Mouse (Mus musculus) stomach, embryonic 16.5 days (tissue): ENCODE results near the gene Rtn1. TPM values are rescaled to one million over a fixed set of nuclear protein-coding genes. Genes with fewer than 3 reads are reported as not detected.

Experiments
- ATAC-seq: fragments of 200-750 bp; cut with Nextera tagmentation; 2 replicates; pipeline ENCODE4 v1.8.0; 2017; ENCODE audit warnings: moderate number of reproducible peaks, moderate TSS enrichment; ENCODE audit not compliant: insufficient read depth, low FRiP score
- H3K27ac ChIP-seq: fragments of 300-500 bp; sonication (generic); 2 replicates; pipeline ENCODE4 v1.5.1; 2014; ENCODE audit warnings: low read length
- H3K27me3 ChIP-seq: fragments of 300-500 bp; sonication (generic); 2 replicates; pipeline ENCODE4 v1.6.1; 2014; ENCODE audit warnings: low read length, control low read depth, mixed read lengths; ENCODE audit not compliant: control insufficient read depth, insufficient read depth
- H3K36me3 ChIP-seq: fragments of 300-500 bp; sonication (generic); 2 replicates; pipeline ENCODE4 v1.6.1; 2014; ENCODE audit warnings: low read length; ENCODE audit not compliant: control insufficient read depth, insufficient read depth
- H3K4me1 ChIP-seq: fragments of 300-500 bp; sonication (generic); 2 replicates; pipeline ENCODE4 v1.6.1; 2014; ENCODE audit warnings: low read length, control low read depth, mixed read lengths; ENCODE audit not compliant: control insufficient read depth, insufficient read depth
- H3K4me2 ChIP-seq: fragments of 300-500 bp; sonication (generic); 2 replicates; pipeline ENCODE4 v1.6.1; 2014; ENCODE audit warnings: low read depth, low read length, mixed read lengths
- H3K4me3 ChIP-seq: fragments of 300-500 bp; sonication (generic); replicated peaks from 2 replicates; pipeline ENCODE4 v1.5.1; 2014; ENCODE audit warnings: mild to moderate bottlenecking, low read length
- H3K9ac ChIP-seq: fragments of 300-500 bp; sonication (generic); 2 replicates; pipeline ENCODE4 v1.6.1; 2014; ENCODE audit warnings: low read length
- H3K9me3 ChIP-seq: fragments of 300-500 bp; sonication (generic); replicated peaks from 2 replicates; pipeline ENCODE4 v1.6.1; 2016; ENCODE audit warnings: low read length, control low read depth; ENCODE audit not compliant: control insufficient read depth
- WGBS: fragments of 180-500 bp; shearing (Covaris S2); extraction: QIAGEN DNeasy Blood & Tissue Kit; methylation state at CpG from one replicate; pipeline ENCODE4 v1.1.7; 2014; 5-methylcytosine and 5-hydroxymethylcytosine counted together
- polyA plus RNA-seq: library from polyadenylated mRNA; unstranded; fragments of >200 nt; fragmentation: Nextera tagmentation; extraction: Ambion mirVana; gene quantifications from 2 replicates; pipeline ENCODE4 v1.2.1, GENCODE M21; 2015

The Rtn1 gene
- polyA plus RNA-seq, 1 experiment from 2014 or later = 59.8 TPM

DNA sequence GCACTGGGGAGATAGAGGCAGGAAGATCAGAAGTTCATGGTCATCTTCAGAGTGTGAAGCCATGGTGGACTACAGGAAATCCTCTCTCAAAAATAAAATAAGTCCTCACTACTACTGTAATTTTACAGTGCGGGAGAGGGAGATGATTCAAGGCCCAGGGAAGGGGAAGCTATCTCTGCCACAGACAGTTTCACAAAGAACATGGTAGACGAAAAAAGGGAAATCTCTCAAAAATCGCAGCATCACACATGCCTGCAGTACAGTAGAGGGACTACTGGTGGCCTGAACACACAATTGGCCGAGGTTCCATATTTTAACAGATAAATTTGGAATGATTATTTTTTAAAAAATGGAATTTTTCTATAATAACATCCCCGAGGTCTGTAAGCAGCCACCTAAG lies 20.0 kb downstream of the Rtn1 start:
- Histone ChIP-seq H3K27ac (no peak overlapping the region), H3K9me3 (no peaks in the 10 kb centered on the region), H3K4me2 (no peak overlapping the region), H3K4me3 (no peak overlapping the region), H3K9ac (no peak overlapping the region), H3K36me3 (no peaks in the 10 kb centered on the region), H3K27me3 (no peaks in the 10 kb centered on the region), H3K4me1 (no peaks in the 10 kb centered on the region)
- no peak for ATAC-seq
- WGBS = 83% methylated on average over 5 of the region's 5 CpGs

DNA sequence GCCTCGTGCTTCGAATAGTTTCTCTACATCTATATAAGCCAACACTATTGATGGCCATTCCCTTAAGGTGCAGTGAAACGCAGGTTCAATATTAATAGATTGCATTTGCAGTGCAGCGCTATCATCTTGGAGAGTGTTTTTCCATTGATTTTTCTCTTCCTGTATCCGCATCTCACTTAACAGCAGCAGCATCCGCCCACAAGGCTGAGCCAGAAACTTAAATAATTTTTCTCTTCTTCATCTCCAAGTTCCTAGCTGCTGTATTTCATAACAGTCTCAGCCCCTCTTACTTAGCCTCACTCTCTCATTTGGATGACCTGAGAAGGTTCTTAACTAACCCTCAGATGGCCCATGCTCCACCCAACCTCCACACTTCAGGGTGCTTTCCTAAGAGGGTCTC lies 20.7 kb downstream of the Rtn1 start:
- H3K4me2 ChIP-seq = no peak overlapping the region
- ATAC-seq = no peak
- H3K27ac ChIP-seq = no peak overlapping the region
- no peaks in the 10 kb centered on the region for H3K9me3 ChIP-seq
- H3K4me3 ChIP-seq = no peak overlapping the region
- no peaks in the 10 kb centered on the region for H3K36me3 ChIP-seq
- H3K4me1 ChIP-seq = no peaks in the 10 kb centered on the region
- H3K9ac ChIP-seq = no peak overlapping the region
- no peaks in the 10 kb centered on the region for H3K27me3 ChIP-seq
- 92% methylated on average over 6 of the region's 6 CpGs for WGBS

DNA sequence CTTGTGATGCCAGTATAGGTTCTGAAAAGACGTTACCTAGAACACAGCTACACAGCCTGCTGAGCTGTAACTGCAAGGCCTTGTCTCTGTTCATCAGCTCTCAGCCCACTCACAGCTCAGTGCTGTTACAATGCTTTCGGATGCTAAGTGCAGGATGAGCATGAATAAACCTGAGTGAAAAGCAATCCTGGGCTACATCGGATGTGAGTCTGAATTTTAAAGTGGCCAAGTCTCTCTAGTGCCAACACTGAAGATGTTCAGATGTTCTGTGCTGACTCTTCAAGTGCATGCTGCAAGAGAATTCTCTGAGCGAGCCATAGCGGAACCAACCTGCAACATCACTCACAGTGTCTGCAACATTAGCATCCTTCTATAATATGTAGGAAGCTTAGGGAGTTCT lies 32.5 kb downstream of the Rtn1 start:
- H3K9ac ChIP-seq = no peak overlapping the region
- no peak for ATAC-seq
- H3K36me3 ChIP-seq = no peaks in the 10 kb centered on the region
- 89% methylated on average over 5 of the region's 5 CpGs for WGBS
- H3K27ac ChIP-seq = no peak overlapping the region
- H3K27me3 ChIP-seq = no peaks in the 10 kb centered on the region
- no peaks in the 10 kb centered on the region for H3K9me3 ChIP-seq
- H3K4me3 ChIP-seq = no peak overlapping the region
- H3K4me2 ChIP-seq = no peak overlapping the region
- H3K4me1 ChIP-seq = no peaks in the 10 kb centered on the region

DNA sequence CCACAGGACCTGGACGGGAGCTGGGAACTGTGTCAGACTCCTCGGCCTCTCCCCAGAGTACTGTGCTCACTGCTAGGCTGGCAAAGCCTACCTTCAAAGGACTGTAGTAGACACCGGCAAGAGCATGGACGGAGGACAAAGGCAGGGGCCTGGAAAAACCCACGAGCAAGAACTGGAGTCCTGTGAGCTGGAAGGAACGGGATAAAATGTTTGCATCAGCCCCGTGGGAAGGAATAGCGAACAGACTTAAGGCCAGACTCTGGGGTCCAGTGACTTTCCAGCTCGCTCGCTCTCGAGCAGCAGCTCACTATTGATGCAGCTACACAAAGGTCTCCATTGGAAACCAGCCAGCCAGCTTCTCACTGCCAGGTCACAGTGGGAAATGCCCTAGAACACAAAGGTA lies 34.0 kb downstream of the Rtn1 start:
- WGBS = 61% methylated on average over 11 of the region's 11 CpGs
- Histone ChIP-seq H3K4me3 (no peak overlapping the region), H3K27me3 (no peaks in the 10 kb centered on the region), H3K9ac (no peak overlapping the region), H3K36me3 (no peaks in the 10 kb centered on the region), H3K9me3 (no peaks in the 10 kb centered on the region), H3K4me2 (no peak overlapping the region), H3K4me1 (no peaks in the 10 kb centered on the region), H3K27ac (no peak overlapping the region)
- no peak for ATAC-seq

DNA sequence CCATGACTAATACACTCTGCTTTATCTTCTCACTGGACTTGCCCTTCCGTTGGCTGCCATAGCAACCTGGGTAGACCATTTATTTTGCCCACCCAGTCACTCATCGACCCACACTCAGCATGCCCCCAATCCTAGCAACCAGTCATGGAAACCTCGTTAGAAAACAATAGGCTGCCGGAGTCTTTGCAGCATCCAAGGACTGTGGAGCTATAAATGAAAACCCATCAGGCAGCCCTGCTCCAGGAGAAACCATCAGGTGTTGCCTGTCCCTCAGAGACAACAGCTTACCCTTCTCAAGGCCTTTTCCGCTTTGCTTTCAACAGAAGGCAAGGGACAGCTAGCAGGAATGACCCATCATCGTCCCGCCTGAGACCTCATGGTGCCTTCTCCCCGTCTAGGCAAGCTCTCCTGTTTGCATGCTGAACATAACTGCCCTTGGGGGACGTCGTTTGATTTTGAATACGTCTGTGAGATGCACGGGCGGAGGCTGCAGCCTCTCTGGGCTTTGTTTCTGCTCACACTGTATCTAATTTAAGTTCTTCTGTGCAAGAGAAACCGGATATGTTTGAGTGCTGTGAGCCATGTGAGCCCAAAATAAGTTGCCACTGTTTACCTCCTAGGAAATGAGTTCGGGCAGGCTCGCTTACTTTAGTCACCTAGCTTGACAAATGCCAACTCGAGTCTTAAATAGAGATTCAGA lies 34.8 kb downstream of the Rtn1 start:
- no peak overlapping the region for H3K27ac ChIP-seq
- H3K4me2 ChIP-seq = no peak overlapping the region

DNA sequence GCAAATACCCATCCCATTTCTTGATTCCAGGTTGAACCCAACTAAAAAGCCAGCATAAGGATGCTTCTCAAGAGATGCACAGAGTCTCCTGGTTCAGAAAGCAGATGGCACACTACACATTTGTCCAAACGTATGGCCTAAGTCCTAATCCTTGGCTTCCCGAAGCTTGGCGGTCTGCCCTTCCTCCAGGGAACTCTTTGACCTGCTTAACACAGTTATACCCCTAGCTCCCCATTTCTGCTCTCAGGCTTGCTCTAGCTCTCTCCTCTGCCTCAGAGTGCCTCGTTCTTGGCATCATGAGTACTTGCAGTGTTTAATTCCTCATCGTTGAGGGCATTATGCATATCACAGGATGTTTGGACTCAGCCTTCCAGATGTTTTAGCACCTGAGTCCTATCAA lies 38.8 kb downstream of the Rtn1 start:
- Histone ChIP-seq H3K9me3 (no peaks in the 10 kb centered on the region), H3K4me3 (no peak overlapping the region), H3K9ac (no peak overlapping the region), H3K4me1 (no peaks in the 10 kb centered on the region), H3K4me2 (no peak overlapping the region), H3K27me3 (no peaks in the 10 kb centered on the region), H3K36me3 (no peaks in the 10 kb centered on the region), H3K27ac (no peak overlapping the region)
- no peak for ATAC-seq
- WGBS = 53% methylated on average over 5 of the region's 5 CpGs

More for the DNA sequence above, 34.8 kb downstream of the Rtn1 start:
- no peaks in the 10 kb centered on the region for H3K36me3 ChIP-seq
- H3K4me3 ChIP-seq = no peak overlapping the region
- no peaks in the 10 kb centered on the region for H3K9me3 ChIP-seq
- 60% methylated on average over 17 of the region's 17 CpGs for WGBS
- no peak overlapping the region for H3K9ac ChIP-seq
- ATAC-seq = no peak
- H3K4me1 ChIP-seq = no peaks in the 10 kb centered on the region
- no peaks in the 10 kb centered on the region for H3K27me3 ChIP-seq

DNA sequence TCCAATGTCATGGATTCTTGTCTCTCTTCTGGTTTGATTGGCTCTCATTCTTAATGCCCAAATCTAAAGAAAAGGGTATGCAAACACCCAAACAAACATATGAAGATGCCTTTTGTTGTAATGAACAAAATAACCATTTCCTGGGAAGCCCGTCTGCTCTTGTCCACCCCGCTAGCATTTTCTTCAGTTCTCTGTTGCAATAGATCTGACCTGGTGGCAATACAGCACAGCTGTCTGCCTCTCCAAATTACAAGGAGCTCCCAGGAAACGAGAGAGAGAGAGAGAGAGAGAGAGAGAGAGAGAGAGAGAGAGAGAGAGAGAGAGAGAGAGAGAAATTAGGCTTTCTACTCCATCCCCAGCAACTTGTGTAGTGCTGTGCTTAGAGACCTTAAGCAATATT lies 42.1 kb downstream of the Rtn1 start:
- Histone ChIP-seq H3K4me3 (no peak overlapping the region), H3K4me2 (no peak overlapping the region), H3K4me1 (no peaks in the 10 kb centered on the region), H3K9me3 (0 out of 2 replicates have a peak, but pooled peaks cover 2% of the 10 kb centered on the region), H3K27me3 (no peaks in the 10 kb centered on the region), H3K36me3 (no peaks in the 10 kb centered on the region), H3K9ac (no peak overlapping the region), H3K27ac (no peak overlapping the region)
- no peak for ATAC-seq
- 55% methylated on average over 3 of the region's 3 CpGs for WGBS

DNA sequence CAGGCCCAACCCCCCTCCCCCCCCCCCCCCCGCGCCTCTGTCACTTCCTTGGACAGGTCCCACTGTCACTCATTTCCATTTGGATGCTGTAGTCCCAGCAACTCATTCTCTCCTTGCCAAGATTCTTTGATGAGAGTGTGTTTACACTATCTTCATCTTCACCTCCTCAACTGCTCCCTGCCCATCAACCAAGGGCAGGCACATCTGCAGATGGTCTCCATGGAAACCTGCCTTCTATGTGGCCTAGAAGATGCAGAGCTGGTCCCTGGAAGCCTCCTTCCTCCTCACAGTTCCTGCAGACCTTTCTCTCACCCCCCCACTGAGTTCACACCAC lies 42.8 kb downstream of the Rtn1 start:
- Histone ChIP-seq H3K4me2 (no peak overlapping the region), H3K9ac (no peak overlapping the region), H3K27me3 (no peaks in the 10 kb centered on the region), H3K27ac (no peak overlapping the region), H3K4me1 (no peaks in the 10 kb centered on the region), H3K36me3 (no peaks in the 10 kb centered on the region), H3K9me3 (0 out of 2 replicates have a peak, but pooled peaks cover 2% of the 10 kb centered on the region), H3K4me3 (no peak overlapping the region)
- 45% methylated on average over 2 of the region's 2 CpGs for WGBS
- ATAC-seq = no peak

DNA sequence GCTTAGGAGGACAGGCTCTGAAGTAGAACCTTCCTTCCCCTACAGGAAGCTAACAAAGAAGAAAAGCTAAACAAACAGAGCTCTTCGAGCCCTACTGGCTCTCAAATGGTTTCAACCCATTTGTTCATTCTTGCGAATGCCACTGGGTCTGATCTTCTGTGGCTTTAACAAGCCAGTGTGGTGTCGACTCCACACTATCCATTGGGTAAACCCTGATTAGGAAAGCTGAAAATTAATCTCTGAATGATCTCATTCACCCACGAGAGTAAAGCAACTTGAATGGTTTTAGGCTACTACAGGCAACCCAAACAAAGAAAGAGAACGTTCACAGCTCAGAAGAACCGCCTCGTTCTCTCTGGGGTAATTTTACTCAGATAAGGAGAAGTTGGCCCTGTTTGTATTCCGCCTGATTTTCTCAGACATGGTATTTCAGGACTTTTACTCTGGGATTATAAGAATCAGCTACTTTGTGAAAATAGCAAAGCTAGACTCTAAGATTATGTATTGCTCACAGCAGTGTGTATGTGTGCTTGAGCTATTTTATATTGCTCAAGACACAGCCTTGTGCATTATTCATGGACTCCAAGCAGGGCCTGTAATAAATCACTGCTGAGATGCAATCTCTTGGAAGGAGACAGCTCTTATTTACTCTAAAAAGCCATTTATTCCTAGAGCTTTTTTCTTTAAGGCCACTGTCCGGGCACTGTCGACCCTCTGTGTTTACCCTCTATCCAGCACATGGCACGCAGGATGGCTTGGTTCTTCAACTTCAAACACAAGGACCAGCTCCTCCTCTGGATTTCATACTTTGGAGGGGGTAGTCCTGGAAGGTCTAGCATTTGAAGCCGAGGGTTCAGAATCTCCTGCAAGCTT lies 43.4 kb downstream of the Rtn1 start:
- no peak for ATAC-seq
- WGBS = 43% methylated on average over 12 of the region's 12 CpGs
- Histone ChIP-seq H3K36me3 (no peaks in the 10 kb centered on the region), H3K27ac (no peak overlapping the region), H3K9ac (no peak overlapping the region), H3K4me3 (no peak overlapping the region), H3K4me1 (no peaks in the 10 kb centered on the region), H3K9me3 (0 out of 2 replicates have a peak, but pooled peaks cover 2% of the 10 kb centered on the region), H3K4me2 (no peak overlapping the region), H3K27me3 (no peaks in the 10 kb centered on the region)
